Mouse (Mus musculus) ovary, postnatal 36 days (tissue): ENCODE measurements around the gene Gm17428.

ENCODE experiments used
- DNase-seq: peaks from one replicate; pipeline ENCODE4 v3.0.0; 2022; ENCODE audit warnings: low spot score, mixed read lengths

Gene Gm17428

DNA sequence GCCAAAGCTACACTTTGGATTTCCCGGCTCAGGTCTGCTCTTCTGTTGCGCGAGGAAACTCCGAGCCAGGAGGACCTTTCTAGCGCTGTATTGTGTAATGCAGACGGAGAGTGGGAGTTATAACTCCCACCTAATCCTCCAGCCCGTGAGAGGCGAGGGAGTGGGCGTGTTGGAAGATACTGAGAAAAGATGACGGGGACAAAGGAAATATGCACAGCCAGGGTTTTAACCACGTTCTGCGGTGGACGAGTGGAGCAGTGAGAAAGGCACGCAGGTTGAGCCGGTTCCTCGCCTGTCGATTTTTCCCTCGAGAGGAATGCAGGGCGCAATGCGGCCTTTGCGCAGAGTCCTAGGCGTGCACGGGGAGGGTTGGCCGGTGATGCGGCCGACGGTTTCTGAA is 37.9 kb downstream of the Gm17428 start:
- DNase-seq = no peak

DNA sequence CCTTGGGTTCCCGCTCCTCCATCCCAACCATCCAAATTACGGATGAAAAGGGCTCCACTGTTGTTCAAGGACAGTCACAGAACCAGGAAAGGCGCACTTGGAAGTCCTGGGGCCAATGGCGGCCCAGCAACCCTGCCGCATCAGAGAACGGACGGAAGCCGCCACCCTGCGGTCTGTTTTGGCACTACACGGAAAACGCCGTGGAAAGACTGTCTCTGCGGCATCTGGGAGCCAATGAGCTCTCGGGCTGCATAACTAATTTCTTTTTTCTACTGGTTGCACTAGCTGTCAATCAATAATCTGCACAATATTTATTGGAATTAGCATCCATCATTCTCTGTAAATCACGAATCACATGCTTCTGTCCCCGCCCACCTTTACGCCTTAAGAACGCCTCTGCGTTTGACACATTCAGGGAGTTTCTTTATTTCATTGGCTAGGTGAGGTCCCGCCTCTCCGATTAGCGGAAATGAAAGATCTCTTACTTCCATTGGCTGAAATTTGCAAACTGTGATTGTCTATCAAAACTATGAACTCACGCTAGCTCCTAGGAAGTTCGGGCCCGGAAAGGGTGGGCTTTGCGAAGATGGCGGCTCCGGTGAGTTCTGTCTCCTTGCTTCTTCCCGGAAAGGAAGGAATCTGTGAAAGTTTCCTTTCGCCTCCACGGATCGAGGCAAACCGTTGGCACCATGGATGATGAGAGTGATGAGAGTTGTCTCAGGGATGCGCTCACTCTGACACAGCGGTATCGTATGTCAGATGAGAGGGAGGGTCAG is 38.4 kb downstream of the Gm17428 start, which contains the start of gene Ngdn:
Ngdn (plus strand) TSS at position 464 of the 776 bp plus-strand sequence.
- DNase-seq = peak; percentile 98

DNA sequence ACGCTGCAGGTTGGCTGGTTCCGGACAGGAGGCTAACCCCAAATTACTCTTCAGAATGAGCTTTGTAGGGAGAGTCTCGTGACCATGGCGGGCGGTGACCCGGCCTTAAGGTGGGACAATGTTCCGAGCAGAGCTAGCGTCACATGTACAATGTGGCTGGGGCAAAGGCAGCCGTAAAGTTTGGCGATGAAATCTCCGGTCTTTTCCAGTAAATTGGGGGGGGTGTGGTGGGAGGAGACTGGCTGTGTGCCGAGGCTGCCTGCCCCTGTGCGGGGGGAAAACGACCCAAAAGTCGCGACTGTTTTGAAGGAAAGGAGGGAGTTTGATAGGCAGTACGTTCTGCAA is 39.0 kb downstream of the Gm17428 start:
- no peak for DNase-seq

DNA sequence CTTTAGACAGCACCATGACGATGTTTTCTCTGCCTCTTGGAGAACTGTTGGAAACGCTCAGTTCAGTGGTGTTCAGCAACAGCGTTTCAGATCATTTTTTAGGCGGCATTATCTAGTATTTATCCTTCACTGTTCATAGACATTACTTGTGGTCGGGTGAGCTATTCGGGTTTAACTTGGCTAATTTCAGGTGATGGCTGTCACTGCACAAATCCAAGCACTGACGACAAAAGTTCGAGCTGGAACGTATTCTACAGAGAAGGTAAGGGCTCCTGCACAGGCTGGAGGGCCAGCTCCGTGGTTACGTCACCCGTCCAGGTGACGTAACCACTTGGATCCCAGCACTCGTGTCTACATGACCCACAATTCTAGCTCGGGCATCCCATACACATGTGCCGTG is 40.1 kb downstream of the Gm17428 start:
- no peak for DNase-seq

DNA sequence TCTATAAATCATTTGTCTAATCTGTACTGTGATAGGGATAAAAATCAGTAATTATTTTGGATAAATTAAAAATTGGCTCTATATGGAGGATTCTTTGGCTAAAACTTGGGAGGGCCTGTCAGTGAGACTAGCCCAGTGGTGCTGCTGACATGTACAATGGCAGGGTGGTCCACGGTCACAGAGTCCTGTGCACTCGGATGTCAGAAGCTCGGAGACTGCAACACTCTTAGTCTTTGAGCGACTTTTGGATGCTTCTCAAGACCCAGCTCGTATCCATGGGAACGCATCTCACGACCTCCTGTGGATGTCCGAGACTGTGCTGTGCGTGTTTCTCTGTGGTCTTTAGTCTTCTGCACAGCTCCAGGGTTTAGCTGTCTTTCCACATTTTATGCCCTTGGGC is 43.7 kb downstream of the Gm17428 start:
- no peak for DNase-seq

DNA sequence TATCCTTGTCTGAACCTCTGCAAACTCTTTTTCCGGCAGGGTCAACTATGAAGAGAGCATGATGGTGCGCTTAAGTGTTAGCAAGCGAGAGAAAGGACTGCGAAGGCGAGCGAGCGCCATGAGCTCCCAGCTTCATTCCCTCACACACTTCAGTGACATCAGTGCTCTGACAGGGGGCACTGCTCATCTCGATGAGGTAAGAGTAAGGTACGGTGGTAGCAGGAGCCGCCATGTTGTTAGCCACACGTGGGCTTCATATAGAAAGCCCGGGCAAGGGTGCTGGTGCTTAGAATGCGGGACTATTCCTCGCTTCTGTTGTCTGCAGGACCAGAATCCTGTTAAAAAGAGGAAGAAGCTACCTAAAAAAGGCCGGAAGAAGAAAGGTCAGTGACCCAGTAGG is 46.3 kb downstream of the Gm17428 start:
- DNase-seq = no peak

DNA sequence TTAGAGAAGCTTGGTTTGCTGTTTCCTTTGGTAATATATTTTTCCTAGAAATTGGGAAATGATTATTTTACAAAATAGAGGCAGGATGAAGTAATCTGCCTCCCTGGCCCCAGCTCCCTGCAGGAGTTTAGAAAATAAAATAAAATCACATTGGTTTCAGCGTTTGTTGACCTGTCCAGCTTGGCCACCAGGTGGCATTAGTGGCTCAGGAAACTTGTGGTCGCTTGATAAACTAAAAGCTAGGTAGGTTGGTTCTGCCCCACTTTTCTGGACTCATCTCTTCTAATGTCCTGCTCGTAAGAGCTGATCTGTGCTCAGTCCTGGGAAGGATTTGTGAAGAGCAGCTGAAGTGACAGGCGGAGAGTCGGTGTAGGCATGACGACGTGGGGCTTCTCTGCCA is 47.5 kb downstream of the Gm17428 start:
- DNase-seq = peak; percentile 53

DNA sequence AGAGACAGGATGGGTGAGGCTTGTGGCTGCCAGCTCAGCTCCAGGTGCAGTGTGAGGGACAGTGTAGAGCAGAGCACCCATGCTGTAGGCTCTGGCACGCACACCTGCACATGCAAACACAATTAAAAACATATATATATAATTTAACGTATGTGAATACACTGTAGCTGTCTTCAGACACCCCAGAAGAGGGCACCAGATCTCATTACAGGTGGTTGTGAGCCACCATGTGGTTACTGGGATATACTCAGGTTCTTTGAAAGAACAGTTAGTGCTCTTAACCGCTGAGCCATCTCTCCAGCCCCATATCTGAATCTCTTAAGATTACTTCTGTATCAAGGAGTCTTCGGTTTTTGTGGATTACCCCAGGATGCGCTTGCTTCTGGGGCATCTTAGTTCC is 48.8 kb downstream of the Gm17428 start:
- no peak for DNase-seq
